Mouse (Mus musculus) ES-E14 (cell line): ENCODE results near the gene Elfn2. TPM values are rescaled to one million over a fixed set of nuclear protein-coding genes. Genes with fewer than 3 reads are reported as not detected.

Source experiments
- DNase-seq: peaks from one replicate; pipeline ENCODE4 v3.0.0-alpha.2; 2013; ENCODE audit warnings: low read depth, low spot score
- H3K27ac ChIP-seq: 2 replicates; pipeline ENCODE4 v1.5.1; 2012; ENCODE audit warnings: low read depth, mild to moderate bottlenecking, low read length, moderate library complexity, mixed read lengths; ENCODE audit not compliant: poor library complexity, insufficient read depth, severe bottlenecking
- H3K36me3 ChIP-seq: 2 replicates; pipeline ENCODE4 v1.6.1; 2012; ENCODE audit warnings: mild to moderate bottlenecking, low read length, moderate library complexity, mixed read lengths; ENCODE audit not compliant: control insufficient read depth, poor library complexity, insufficient read depth, severe bottlenecking
- H3K4me1 ChIP-seq, 2 experiments: fragments of 150-350 bp in 1 of 2; sonication (generic) in 1 of 2; 2 replicates each; pipeline ENCODE4 v1.6.1; 2012; ENCODE audit warnings: low read length in 2 of 2, mild to moderate bottlenecking in 1 of 2, mixed read lengths in 1 of 2; ENCODE audit not compliant: control insufficient read depth in 2 of 2, insufficient read depth in 2 of 2, poor library complexity in 1 of 2
- H3K4me3 ChIP-seq, 2 experiments: fragments of 150-350 bp in 1 of 2; sonication (generic) in 1 of 2; 2 replicates each; pipeline ENCODE4 v1.5.1; 2012; ENCODE audit warnings: low read length in 2 of 2, low read depth in 1 of 2, mild to moderate bottlenecking in 1 of 2, mixed read lengths in 1 of 2; ENCODE audit not compliant: insufficient read depth in 1 of 2, poor library complexity in 1 of 2, severe bottlenecking in 1 of 2
- H3K9ac ChIP-seq: 2 replicates; pipeline ENCODE4 v1.6.1; 2012; ENCODE audit warnings: low read depth, mild to moderate bottlenecking, low read length, mixed read lengths; ENCODE audit not compliant: poor library complexity, insufficient read depth, severe bottlenecking
- H3K9me3 ChIP-seq: fragments of 150-350 bp; sonication (generic); 2 replicates; pipeline ENCODE4 v1.6.1; 2012; ENCODE audit warnings: low read depth, mild to moderate bottlenecking, low read length; ENCODE audit not compliant: control insufficient read depth, insufficient read depth
- CHD2 ChIP-seq: IDR thresholded peaks from 2 replicates; pipeline ENCODE4 v1.6.1; 2014; ENCODE audit warnings: mild to moderate bottlenecking, low read depth, low read length, inconsistent platforms
- HCFC1 ChIP-seq: IDR thresholded peaks from 2 replicates; pipeline ENCODE4 v1.6.1; 2012; ENCODE audit warnings: low read length, inconsistent platforms, borderline replicate concordance; ENCODE audit not compliant: insufficient read depth
- MAFK ChIP-seq: IDR thresholded peaks from 2 replicates; pipeline ENCODE4 v1.6.1; 2014; ENCODE audit warnings: mild to moderate bottlenecking, low read depth, low read length, inconsistent platforms; ENCODE audit not compliant: insufficient read depth
- ZC3H11A ChIP-seq: IDR thresholded peaks from 2 replicates; pipeline ENCODE4 v1.6.1; 2012; ENCODE audit warnings: low read depth, mild to moderate bottlenecking, inconsistent platforms, low read length, borderline replicate concordance
- ZNF384 ChIP-seq: IDR thresholded peaks from 2 replicates; pipeline ENCODE4 v1.6.1; 2012; ENCODE audit warnings: low read depth, low read length, inconsistent platforms
- in situ Hi-C, 2 experiments: fragments of 600-800 bp; cut with MboI; formaldehyde crosslinking; loops; one replicate each; pipeline ENCODE4 v1.15.1; 2025; ENCODE audit warnings: low sequenced_read_pairs in 2 of 2, inconsistent platforms in 1 of 2; ENCODE audit not compliant: unreplicated experiment in 2 of 2
- total RNA-seq: library from RNA; depleted of rRNA; stranded (reverse); fragments of 300-350 nt; gene quantifications from 2 replicates; pipeline ENCODE4 v1.2.3, GENCODE M21; 2012

The Elfn2 gene
- total RNA-seq, 1 experiment = 0.09 TPM

DNA sequence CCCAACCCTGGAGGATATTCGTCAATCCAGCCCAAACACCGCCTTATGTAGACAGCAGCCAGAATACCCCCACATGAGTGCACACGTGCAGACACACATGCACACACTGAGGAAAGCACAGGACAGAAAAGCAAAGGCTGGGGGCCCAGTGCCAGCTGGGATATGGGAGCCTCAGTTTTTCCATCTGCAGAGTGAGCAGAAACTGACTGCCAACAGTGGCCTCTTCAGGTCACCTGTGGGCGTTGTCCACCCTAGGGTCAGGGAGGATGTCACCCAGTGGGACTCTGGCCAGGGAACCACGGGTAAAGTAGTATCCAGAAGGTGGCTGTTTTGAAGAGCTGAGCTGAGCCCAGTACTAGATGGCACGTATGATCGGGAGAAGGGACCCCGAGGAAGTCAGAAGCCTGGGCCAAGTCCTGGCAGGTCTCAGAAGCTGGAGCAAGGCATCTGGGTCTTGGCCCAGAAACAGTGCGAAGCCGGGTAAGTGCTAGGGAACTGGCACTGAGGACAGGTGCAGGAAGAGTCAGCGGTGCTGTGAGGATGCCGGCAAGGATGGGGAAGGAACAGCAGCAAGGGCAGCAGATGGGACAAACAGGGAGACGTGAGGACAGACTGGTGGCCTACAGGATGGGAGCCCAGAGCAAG lies 20.0 kb downstream of the Elfn2 start:
- Histone ChIP-seq H3K4me3 (no peak overlapping the region), H3K27ac (no peak overlapping the region), H3K4me1 (no peaks in the 10 kb centered on the region), H3K36me3 (no peaks in the 10 kb centered on the region), H3K9ac (no peak overlapping the region), H3K9me3 (no peaks in the 10 kb centered on the region)
- TF ChIP-seq MAFK (no peak), CHD2 (no peak)
- no peak for DNase-seq
- in situ Hi-C loops = no loop called here

DNA sequence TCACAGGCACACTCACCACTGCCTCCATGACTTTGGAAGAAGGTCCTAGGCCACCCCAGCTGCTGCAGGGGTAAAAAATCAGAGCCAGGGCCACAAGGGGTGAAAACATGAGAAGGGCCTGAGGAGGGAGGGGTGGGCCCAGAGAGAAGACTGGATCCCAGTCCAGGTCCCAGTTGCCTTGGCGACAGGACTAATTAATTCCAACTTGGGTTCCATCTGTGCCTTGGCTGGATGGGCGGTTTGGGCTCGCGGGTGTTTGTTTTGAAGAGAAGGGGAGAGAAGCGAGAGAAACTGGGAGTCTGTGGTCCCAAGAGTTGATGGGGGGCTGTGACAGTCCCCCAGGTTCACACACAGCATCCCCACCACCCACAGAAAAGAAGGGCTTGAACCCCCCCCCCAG lies 20.5 kb downstream of the Elfn2 start:
- Histone ChIP-seq H3K4me1 (no peaks in the 10 kb centered on the region), H3K36me3 (no peaks in the 10 kb centered on the region), H3K4me3 (no peak overlapping the region), H3K9ac (no peak overlapping the region), H3K9me3 (no peaks in the 10 kb centered on the region), H3K27ac (no peak overlapping the region)
- in situ Hi-C loops = no loop called here
- TF ChIP-seq ZNF384 = no peak
- no peak for TF ChIP-seq ZC3H11A
- TF ChIP-seq MAFK = no peak
- TF ChIP-seq CHD2 = no peak
- no peak for TF ChIP-seq HCFC1
- no peak for DNase-seq

DNA sequence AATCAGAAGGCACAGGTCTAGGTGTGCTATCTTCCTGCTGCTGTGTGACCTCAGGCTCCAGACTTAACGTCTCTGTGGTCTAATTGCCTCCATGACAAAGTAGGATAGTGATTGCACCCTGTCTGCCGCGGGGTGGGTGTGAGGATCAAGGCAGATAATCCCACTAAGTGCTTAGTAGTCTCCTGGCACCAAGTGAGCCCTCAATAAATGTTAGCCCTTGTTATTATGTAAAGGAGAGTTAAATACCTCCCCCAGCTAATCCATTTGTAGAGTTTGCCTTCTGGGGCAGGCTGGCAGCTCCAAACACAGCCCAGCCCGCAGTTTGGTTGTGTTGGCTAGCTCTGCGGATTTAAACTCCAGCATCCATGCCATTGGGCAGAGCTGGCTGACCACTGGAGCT lies 22.8 kb downstream of the Elfn2 start:
- no peaks in the 10 kb centered on the region for H3K9me3 ChIP-seq
- no peak overlapping the region for H3K4me3 ChIP-seq
- H3K27ac ChIP-seq = no peak overlapping the region
- no peaks in the 10 kb centered on the region for H3K36me3 ChIP-seq
- in situ Hi-C loops = no loop called here
- H3K9ac ChIP-seq = no peak overlapping the region
- H3K4me1 ChIP-seq = no peaks in the 10 kb centered on the region
- DNase-seq = no peak
- TF ChIP-seq ZC3H11A (no peak), CHD2 (no peak), HCFC1 (no peak), ZNF384 (no peak), MAFK (no peak)

GRCm38 (mm10) chr15:78692505-78692904 lies 26.1 kb downstream of the Elfn2 start:
- in situ Hi-C loops = no loop called here
- Histone ChIP-seq H3K4me1 (no peaks in the 10 kb centered on the region), H3K27ac (no peak overlapping the region), H3K9me3 (no peaks in the 10 kb centered on the region), H3K9ac (no peak overlapping the region), H3K4me3 (no peak overlapping the region), H3K36me3 (no peaks in the 10 kb centered on the region)
- TF ChIP-seq MAFK (no peak), ZC3H11A (no peak), ZNF384 (no peak), CHD2 (no peak), HCFC1 (no peak)
- DNase-seq = no peak

DNA sequence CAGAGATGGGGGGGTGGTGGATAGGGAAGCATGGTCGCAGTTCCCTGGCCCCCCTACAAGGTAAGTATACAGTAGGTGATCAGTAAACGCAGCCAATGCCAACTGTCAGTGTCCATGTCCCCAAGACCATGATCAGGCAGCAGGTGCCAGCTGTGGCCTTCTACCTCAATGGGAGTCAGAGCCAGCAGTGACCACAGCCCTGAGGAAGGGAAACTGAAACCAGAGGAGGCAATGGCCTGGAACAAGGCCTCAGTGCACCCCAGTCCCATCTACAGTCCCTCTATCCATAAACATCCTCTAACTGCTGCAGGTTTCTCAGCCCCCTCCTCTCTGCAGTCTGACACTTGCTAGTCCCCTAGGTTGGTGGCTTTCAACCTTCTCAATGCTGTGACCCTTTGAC lies 27.9 kb downstream of the Elfn2 start:
- Histone ChIP-seq H3K4me1 (no peaks in the 10 kb centered on the region), H3K36me3 (no peaks in the 10 kb centered on the region), H3K27ac (no peak overlapping the region), H3K9ac (no peak overlapping the region), H3K4me3 (no peak overlapping the region), H3K9me3 (no peaks in the 10 kb centered on the region)
- in situ Hi-C loops = no loop called here
- DNase-seq = no peak
- TF ChIP-seq ZC3H11A = no peak
- TF ChIP-seq ZNF384 = no peak
